Mouse (Mus musculus): Measurements from ENCODE around the gene Nceh1. TPM values are rescaled to one million over a fixed set of nuclear protein-coding genes. Genes with fewer than 3 reads are reported as not detected.

The Nceh1 gene
- polyA plus RNA-seq, 1 experiment from 2014 or later = 13.3 TPM

DNA sequence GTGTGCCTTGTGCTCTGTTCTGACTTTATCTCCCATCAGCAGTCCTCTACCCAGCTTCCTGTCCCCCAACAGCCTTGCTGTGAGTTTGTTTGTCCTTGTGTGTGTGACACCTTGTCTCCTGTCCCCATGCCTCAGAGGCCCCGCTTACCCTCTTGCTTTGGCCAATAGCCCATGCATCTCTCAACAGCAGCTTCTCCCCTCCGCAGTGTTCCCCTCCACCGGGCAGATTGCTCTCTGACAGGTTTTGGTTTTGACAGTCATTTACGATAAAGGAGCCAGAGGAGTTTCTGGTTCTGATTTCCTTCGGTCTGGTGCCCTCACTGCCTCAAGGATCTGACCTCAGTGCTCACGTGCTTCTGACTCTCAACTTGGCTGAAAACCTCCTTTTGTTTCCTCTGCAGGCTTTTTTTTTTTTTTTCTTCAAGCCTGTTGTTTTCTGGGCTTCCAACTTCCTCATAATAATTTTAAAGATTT is 11.1 kb downstream of the Nceh1 start:
- Histone ChIP-seq H3K4me1 (replicated peaks) (peaks cover 52% of the 10 kb centered on the region), H3K27ac (ENCODE audit: poor library complexity, severe bottlenecking) (peak overlapping the region; percentile 84), H3K4me3 (no peak overlapping the region), H3K4me2 (peak overlapping the region; percentile 27; the same call in 1 of the 2 replicates), H3K9ac (no peak overlapping the region), H3K36me3 (no peaks in the 10 kb centered on the region), H3K27me3 (replicated peaks) (no peaks in the 10 kb centered on the region), H3K9me3 (replicated peaks) (no peaks in the 10 kb centered on the region)
- 13% methylated on average over 6 of the region's 6 CpGs for WGBS
- ATAC-seq (ENCODE audit: insufficient number of reproducible peaks, low FRiP score) = peak; percentile 40; the same call in 1 of the 2 replicates

DNA sequence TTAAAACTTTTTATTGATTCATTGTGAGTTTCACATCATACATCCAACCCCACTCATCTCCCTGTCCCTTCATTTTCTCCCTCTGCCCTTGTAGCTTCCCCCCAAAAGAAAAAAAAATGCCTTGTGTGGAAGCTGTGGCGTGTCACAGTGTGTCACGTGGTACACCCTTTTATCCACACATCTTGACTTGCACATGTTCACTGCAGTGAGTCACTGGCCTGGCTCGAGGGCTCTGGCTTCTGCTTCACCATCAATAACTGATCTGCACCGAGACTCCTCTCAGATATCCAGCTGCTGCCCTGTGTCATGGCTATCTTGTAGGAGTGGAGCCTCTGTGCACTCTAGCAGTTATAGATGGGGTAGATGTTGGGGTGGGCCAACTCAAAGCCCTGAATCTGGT is 12.4 kb downstream of the Nceh1 start:
- WGBS = 62% methylated on average over 4 of the region's 4 CpGs

DNA sequence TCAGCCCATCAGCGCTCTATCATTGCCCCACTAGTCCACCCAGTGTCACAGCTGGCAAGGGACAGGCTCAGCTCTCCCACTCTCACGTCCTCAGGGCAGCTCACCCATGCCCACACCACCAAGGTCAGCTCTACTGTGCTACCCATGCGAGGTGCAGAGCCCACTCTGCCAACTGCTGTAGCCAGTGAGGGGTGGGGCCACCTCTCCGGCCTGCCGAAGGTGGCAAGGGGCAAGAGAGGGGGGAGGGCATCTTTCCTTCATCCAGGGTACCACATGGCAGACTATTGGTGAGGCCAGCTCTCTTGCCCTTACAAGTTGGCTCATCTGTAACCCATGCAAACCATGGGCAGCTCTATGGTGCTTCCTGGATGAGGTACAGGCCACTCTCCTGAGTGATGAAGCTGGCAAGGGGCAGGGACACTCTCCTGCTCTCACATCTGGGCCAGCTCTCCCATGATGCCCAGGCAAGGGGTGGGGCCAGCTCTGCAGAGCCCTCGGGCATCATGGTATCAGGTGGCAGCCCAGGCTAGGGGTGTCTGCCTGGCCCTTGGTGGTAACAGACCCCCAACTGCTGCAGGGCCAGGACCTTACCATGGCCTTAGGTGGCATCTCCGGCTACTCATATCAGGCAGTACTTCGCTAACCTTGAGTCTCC is 12.9 kb downstream of the Nceh1 start:
- ATAC-seq (ENCODE audit: insufficient number of reproducible peaks, low FRiP score) = peak; percentile 10
- no peaks in the 10 kb centered on the region for H3K36me3 ChIP-seq
- no peak overlapping the region for H3K4me3 ChIP-seq
- H3K27ac ChIP-seq (ENCODE audit: poor library complexity, severe bottlenecking) = no peak overlapping the region
- no peaks in the 10 kb centered on the region for H3K27me3 ChIP-seq (replicated peaks)
- 88% methylated on average over 8 of the region's 8 CpGs for WGBS
- H3K9ac ChIP-seq = no peak overlapping the region
- peaks cover 37% of the 10 kb centered on the region for H3K4me1 ChIP-seq (replicated peaks)
- H3K4me2 ChIP-seq = no peak overlapping the region
- H3K9me3 ChIP-seq (replicated peaks) = no peaks in the 10 kb centered on the region

More for the DNA sequence above, 12.4 kb downstream of the Nceh1 start:
- no peak for ATAC-seq (ENCODE audit: insufficient number of reproducible peaks, low FRiP score)
- Histone ChIP-seq H3K36me3 (no peaks in the 10 kb centered on the region), H3K9me3 (replicated peaks) (no peaks in the 10 kb centered on the region), H3K4me2 (no peak overlapping the region), H3K4me3 (no peak overlapping the region), H3K4me1 (replicated peaks) (peaks cover 39% of the 10 kb centered on the region), H3K27me3 (replicated peaks) (no peaks in the 10 kb centered on the region), H3K27ac (ENCODE audit: poor library complexity, severe bottlenecking) (no peak overlapping the region), H3K9ac (no peak overlapping the region)

DNA sequence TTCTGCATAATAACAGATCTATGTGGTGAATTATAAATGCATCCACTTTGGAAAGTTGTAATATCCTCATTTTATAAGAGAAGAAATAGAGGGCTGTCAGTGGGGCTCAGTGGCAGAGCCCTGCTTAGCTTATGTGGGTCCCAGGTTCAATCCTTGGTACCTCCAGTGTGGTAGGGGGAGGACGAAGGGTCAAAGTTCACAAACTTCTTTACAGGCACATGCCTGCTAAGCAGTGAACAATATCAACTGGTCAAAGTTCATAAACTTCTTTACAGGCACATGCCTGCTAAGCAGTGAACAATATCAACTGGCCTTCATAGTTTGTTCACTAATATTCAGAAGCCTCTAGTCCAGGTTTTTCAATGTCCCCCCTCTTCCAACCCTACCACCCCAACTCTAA is 13.8 kb downstream of the Nceh1 start:
- H3K36me3 ChIP-seq = no peaks in the 10 kb centered on the region
- H3K4me3 ChIP-seq = no peak overlapping the region
- H3K27me3 ChIP-seq (replicated peaks) = no peaks in the 10 kb centered on the region
- no peaks in the 10 kb centered on the region for H3K9me3 ChIP-seq (replicated peaks)
- 84% methylated on average over 1 of the region's 1 CpGs for WGBS
- ATAC-seq (ENCODE audit: insufficient number of reproducible peaks, low FRiP score) = no peak
- no peak overlapping the region for H3K27ac ChIP-seq (ENCODE audit: poor library complexity, severe bottlenecking)
- H3K4me1 ChIP-seq (replicated peaks) = peaks cover 38% of the 10 kb centered on the region
- no peak overlapping the region for H3K9ac ChIP-seq
- H3K4me2 ChIP-seq = no peak overlapping the region

DNA sequence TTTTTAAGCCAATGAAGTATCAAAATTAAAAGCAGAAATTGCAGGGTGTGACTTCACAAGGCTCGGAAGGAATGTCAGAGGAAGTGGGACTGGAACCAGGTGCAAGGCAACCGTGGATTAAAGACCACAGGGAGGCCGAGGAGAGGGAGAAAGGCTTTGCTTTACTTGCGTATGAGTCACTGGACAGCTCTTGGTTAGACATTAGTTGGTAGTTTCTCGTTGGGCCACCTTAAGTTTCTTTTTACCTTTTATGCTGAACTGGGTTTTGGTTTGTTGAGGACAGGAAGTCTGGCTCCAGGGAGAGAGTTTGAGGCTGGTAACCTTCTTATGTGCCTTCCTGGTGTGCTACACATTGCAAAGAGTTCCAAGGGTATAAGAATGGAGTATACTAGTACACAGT is 15.1 kb downstream of the Nceh1 start:
- no peak for ATAC-seq (ENCODE audit: insufficient number of reproducible peaks, low FRiP score)
- Histone ChIP-seq H3K4me1 (replicated peaks) (peaks cover 28% of the 10 kb centered on the region), H3K9me3 (replicated peaks) (no peaks in the 10 kb centered on the region), H3K4me2 (no peak overlapping the region), H3K36me3 (no peaks in the 10 kb centered on the region), H3K9ac (no peak overlapping the region), H3K27me3 (replicated peaks) (no peaks in the 10 kb centered on the region), H3K27ac (ENCODE audit: poor library complexity, severe bottlenecking) (no peak overlapping the region), H3K4me3 (no peak overlapping the region)
- 72% methylated on average over 5 of the region's 5 CpGs for WGBS

DNA sequence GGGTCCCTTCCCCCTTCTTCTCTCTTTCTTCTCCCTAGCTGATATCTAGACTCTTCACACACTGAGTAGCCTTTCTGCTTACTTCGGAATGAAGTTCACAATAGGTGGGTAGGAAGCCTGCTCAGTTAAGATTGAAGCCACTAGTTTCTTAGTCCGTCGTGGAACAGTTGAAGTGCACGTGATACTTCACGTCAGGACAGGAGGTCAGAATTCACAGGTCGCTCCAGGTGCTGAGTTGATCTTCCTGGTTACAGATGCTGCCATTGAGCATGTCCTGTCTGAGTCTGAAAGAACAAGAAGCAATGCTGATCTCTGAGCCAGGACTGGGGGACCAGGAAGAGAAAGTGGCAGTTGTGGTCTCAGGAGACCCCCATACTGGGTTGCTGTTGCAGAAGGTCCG is 16.4 kb downstream of the Nceh1 start:
- Histone ChIP-seq H3K9me3 (replicated peaks) (no peaks in the 10 kb centered on the region), H3K27me3 (replicated peaks) (no peaks in the 10 kb centered on the region), H3K4me2 (no peak overlapping the region), H3K4me1 (replicated peaks) (peaks cover 17% of the 10 kb centered on the region), H3K9ac (no peak overlapping the region), H3K27ac (ENCODE audit: poor library complexity, severe bottlenecking) (no peak overlapping the region), H3K4me3 (no peak overlapping the region), H3K36me3 (no peaks in the 10 kb centered on the region)
- no peak for ATAC-seq (ENCODE audit: insufficient number of reproducible peaks, low FRiP score)
- WGBS = 78% methylated on average over 7 of the region's 7 CpGs

DNA sequence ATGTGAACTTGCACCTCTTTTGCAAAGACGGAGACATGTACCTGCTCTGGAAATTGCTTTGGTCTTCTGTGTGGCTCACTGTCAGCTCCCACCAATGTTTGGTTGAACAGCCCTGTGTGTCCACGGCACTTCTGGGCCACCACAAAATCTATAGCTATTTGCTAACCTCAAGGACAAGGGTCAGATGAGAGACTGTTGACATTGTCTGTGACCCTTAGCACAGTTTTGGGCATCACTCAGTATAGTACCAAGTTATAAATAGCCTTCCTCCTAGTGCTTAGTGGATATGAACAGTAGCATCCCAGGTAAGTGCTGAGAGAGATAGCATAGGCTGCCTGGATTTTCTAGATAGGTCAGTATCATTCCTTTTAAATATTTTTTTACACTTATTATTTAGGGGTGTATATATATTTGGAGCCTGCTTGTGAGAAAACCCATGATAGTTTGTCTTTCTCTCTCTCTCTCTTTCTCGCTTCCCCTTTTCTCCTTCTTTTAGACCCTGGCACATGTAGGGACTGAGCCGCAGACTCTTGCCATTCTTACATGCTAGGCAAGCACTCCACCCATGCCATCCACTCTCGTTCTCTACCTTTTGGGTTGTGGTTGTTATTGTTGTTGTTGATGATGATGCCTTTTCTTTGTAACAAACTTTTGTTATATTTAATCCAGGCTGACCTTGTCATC is 19.1 kb downstream of the Nceh1 start:
- 75% methylated on average over 5 of the region's 5 CpGs for WGBS
- no peak for ATAC-seq (ENCODE audit: insufficient number of reproducible peaks, low FRiP score)

DNA sequence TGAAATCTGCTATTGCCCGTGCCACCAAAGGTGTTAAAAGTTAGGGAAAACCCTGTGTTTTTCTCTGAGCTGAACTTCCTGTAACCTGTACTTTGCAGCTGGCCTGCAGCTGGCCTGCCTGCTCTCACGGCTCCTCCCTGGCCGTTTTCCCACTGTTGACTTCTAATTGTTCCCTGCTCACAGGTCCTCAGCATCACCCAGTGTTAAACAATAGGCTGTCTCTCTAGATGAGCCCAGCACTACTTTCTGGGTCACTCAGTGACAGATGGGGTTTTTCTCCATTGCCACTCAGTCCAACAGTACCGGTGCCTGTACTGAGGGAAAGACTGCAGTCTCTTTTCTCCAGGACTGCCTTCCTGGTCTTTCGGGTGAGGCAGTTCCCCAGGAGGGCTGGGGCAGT is 22.3 kb downstream of the Nceh1 start:
- no peak; the same call in 1 of the 2 replicates for ATAC-seq (ENCODE audit: insufficient number of reproducible peaks, low FRiP score)
- Histone ChIP-seq H3K4me3 (no peak overlapping the region), H3K36me3 (no peaks in the 10 kb centered on the region), H3K4me2 (no peak overlapping the region), H3K27ac (ENCODE audit: poor library complexity, severe bottlenecking) (peak overlapping the region; percentile 35; the same call in 1 of the 2 replicates), H3K27me3 (replicated peaks) (no peaks in the 10 kb centered on the region), H3K9ac (no peak overlapping the region), H3K4me1 (replicated peaks) (peaks cover 38% of the 10 kb centered on the region), H3K9me3 (replicated peaks) (no peaks in the 10 kb centered on the region)
- WGBS = 38% methylated on average over 5 of the region's 5 CpGs

More for the DNA sequence above, 19.1 kb downstream of the Nceh1 start:
- no peaks in the 10 kb centered on the region for H3K9me3 ChIP-seq (replicated peaks)
- H3K36me3 ChIP-seq = no peaks in the 10 kb centered on the region
- no peak overlapping the region for H3K27ac ChIP-seq (ENCODE audit: poor library complexity, severe bottlenecking)
- no peak overlapping the region for H3K4me3 ChIP-seq
- no peak overlapping the region for H3K4me2 ChIP-seq
- H3K9ac ChIP-seq = no peak overlapping the region
- no peaks in the 10 kb centered on the region for H3K27me3 ChIP-seq (replicated peaks)
- H3K4me1 ChIP-seq (replicated peaks) = peaks cover 38% of the 10 kb centered on the region

DNA sequence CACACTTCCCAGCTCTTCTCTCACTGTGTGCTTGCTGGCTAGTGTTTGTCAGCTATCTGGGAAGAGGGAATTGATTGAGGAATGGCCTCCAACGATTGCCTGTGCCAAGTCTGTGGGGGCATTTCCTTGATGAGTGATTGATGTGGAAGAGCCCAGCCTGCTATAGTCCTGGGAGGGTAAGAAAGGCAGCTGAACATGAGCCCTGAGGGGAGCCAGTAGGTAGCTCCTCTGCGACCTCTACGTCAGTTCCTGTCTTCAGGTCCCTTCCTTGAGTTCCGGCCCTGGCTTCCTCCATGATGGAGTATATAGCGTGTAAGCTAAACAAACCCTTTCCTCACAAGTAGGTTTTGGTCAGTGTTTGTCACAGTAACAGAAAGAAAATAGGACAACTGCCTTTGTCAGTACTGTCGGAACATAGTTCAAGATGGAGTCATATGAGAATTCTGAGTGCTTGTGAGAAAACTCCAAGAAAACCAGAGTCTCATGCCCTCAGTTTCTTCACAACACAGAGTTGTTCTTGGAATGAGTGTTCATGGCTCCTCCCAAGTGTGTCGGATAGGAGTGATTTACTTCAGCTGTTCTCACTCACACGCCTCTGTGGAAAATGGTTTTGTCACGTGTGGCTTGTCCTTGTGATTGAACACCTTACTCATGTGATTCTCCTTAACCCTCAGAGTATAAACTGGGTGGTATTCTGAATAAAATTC is 22.9 kb downstream of the Nceh1 start:
- WGBS = 67% methylated on average over 9 of the region's 9 CpGs
- Histone ChIP-seq H3K27ac (ENCODE audit: poor library complexity, severe bottlenecking) (peak overlapping the region; percentile 35), H3K4me2 (no peak overlapping the region), H3K27me3 (replicated peaks) (no peaks in the 10 kb centered on the region), H3K9me3 (replicated peaks) (no peaks in the 10 kb centered on the region), H3K36me3 (no peaks in the 10 kb centered on the region), H3K9ac (no peak overlapping the region), H3K4me3 (no peak overlapping the region), H3K4me1 (replicated peaks) (peaks cover 38% of the 10 kb centered on the region)
- no peak for ATAC-seq (ENCODE audit: insufficient number of reproducible peaks, low FRiP score)

DNA sequence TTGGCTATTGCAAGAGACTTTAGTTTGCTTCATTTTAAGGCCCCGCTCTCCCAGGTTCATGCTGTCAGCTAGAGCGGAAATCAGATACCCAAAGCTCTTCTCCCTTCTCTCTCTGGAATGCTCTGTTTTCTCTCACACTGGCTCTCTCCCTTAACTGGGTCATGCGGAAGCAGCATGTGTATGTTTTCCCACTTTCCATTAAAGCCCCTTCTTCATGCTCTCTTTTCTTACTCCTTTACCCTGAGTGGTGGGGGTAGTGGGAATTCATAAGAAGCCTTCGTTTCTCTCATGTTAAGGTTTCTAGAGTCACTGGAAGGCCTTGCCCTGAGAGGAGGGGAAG is 23.4 kb downstream of the Nceh1 start:
- WGBS = 58% methylated on average over 4 of the region's 4 CpGs
- Histone ChIP-seq H3K27ac (ENCODE audit: poor library complexity, severe bottlenecking) (peak overlapping the region; percentile 35), H3K9me3 (replicated peaks) (no peaks in the 10 kb centered on the region), H3K4me1 (replicated peaks) (peaks cover 32% of the 10 kb centered on the region), H3K9ac (no peak overlapping the region), H3K4me3 (no peak overlapping the region), H3K36me3 (no peaks in the 10 kb centered on the region), H3K27me3 (replicated peaks) (no peaks in the 10 kb centered on the region), H3K4me2 (no peak overlapping the region)
- ATAC-seq (ENCODE audit: insufficient number of reproducible peaks, low FRiP score) = no peak

DNA sequence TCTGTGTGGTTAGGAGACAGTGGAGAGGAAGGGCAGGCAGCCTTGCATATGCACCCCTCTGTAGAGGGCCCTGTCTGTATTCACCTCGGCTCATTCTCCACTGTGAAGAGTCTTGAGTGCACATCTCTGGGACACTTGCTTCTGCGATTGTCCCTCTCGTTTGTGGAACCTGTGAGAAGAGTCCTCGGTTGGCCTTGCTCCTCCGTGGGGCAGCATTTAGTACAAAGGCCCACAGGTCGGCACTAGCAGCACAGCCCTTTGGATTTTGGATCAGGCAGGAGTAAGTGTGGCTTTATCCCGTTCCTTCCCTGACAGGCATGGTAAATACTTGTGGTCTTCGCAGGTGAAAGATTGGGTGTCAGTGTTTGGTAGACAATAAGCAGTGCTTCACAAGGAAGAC is 23.8 kb downstream of the Nceh1 start:
- Histone ChIP-seq H3K9me3 (replicated peaks) (no peaks in the 10 kb centered on the region), H3K4me1 (replicated peaks) (peaks cover 28% of the 10 kb centered on the region), H3K4me2 (no peak overlapping the region), H3K4me3 (no peak overlapping the region), H3K9ac (no peak overlapping the region), H3K27me3 (replicated peaks) (no peaks in the 10 kb centered on the region), H3K27ac (ENCODE audit: poor library complexity, severe bottlenecking) (peak overlapping the region; percentile 35; the same call in 1 of the 2 replicates), H3K36me3 (no peaks in the 10 kb centered on the region)
- WGBS = 84% methylated on average over 8 of the region's 8 CpGs
- ATAC-seq (ENCODE audit: insufficient number of reproducible peaks, low FRiP score) = no peak
